Mouse (Mus musculus) neural tube, embryonic 10.5 days (tissue): Measurements from ENCODE around the gene 1700012P22Rik.

ENCODE experiments used
- DNase-seq: peaks from one replicate; pipeline ENCODE4 v3.0.0-alpha.2; 2017; ENCODE audit warnings: low spot score; ENCODE audit errors: extremely low spot score

Gene 1700012P22Rik

GRCm38 (mm10) chr4:144438672-144439071, at the start of gene 1700012P22Rik:
Gene 1700012P22Rik (minus strand): TSS chr4:144438772.
- no peak for DNase-seq

- no peak for DNase-seq
Measured at GRCm38 (mm10) chr4:144468091-144468490, 29.5 kb upstream of the 1700012P22Rik start.

- DNase-seq: no peak
Measured at GRCm38 (mm10) chr4:144465206-144465605, 26.6 kb upstream of the 1700012P22Rik start.

- DNase-seq: no peak
Measured at GRCm38 (mm10) chr4:144463656-144464055, 25.1 kb upstream of the 1700012P22Rik start, which contains the start of gene Aadacl3. Gene Aadacl3 (minus strand): TSS chr4:144463756.

GRCm38 (mm10) chr4:144453217-144453616, 14.6 kb upstream of the 1700012P22Rik start, which contains the start of gene Gm9944:
Gene Gm9944 (minus strand): TSS chr4:144453317.
- DNase-seq: no peak

GRCm38 (mm10) chr4:144448546-144448945, 10.0 kb upstream of the 1700012P22Rik start:
- DNase-seq: no peak

- no peak for DNase-seq
Measured at GRCm38 (mm10) chr4:144441582-144441981, 3.0 kb upstream of the 1700012P22Rik start.

- DNase-seq: no peak
Measured at GRCm38 (mm10) chr4:144441095-144441494, 2.5 kb upstream of the 1700012P22Rik start.

- DNase-seq: no peak
Measured at GRCm38 (mm10) chr4:144433216-144433615, 5.4 kb downstream of the 1700012P22Rik start.

GRCm38 (mm10) chr4:144430723-144431122, 7.8 kb downstream of the 1700012P22Rik start:
- DNase-seq: no peak

GRCm38 (mm10) chr4:144428868-144429267, 9.7 kb downstream of the 1700012P22Rik start:
- no peak for DNase-seq

- no peak for DNase-seq
Measured at GRCm38 (mm10) chr4:144424590-144424989, 14.0 kb downstream of the 1700012P22Rik start.

- DNase-seq: no peak
Measured at GRCm38 (mm10) chr4:144420644-144421043, 17.9 kb downstream of the 1700012P22Rik start.

GRCm38 (mm10) chr4:144408290-144408689, 30.3 kb downstream of the 1700012P22Rik start, which contains the start of gene Pramef12:
Gene Pramef12 (minus strand): TSS chr4:144408464.
- no peak for DNase-seq

GRCm38 (mm10) chr4:144406261-144406660, 32.3 kb downstream of the 1700012P22Rik start:
- DNase-seq: no peak

- DNase-seq: peak; percentile 33
Measured at GRCm38 (mm10) chr4:144404456-144405086, 34.0 kb downstream of the 1700012P22Rik start.

- no peak for DNase-seq
Measured at GRCm38 (mm10) chr4:144402712-144403111, 35.9 kb downstream of the 1700012P22Rik start.

GRCm38 (mm10) chr4:144396316-144396715, 42.3 kb downstream of the 1700012P22Rik start:
- no peak for DNase-seq

- no peak for DNase-seq
Measured at GRCm38 (mm10) chr4:144377911-144378310, 60.7 kb downstream of the 1700012P22Rik start, which contains the start of gene Pramef20. Gene Pramef20 (minus strand): TSS chr4:144377933.
